Mouse (Mus musculus) NIH3T3 (cell line): ENCODE measurements around the gene Asb18.

ENCODE experiments used
- DNase-seq: peaks from one replicate; pipeline ENCODE4 v3.0.0-alpha.2; 2012; ENCODE audit warnings: low read depth

Asb18 gene

GRCm38 (mm10) chr1:89969714-89970110 is 44.8 kb downstream of the Asb18 start:
- DNase-seq: no peak

- DNase-seq: no peak
Measured at GRCm38 (mm10) chr1:89969072-89969713, 45.3 kb downstream of the Asb18 start.

GRCm38 (mm10) chr1:89968111-89968851 is 46.2 kb downstream of the Asb18 start:
- DNase-seq: no peak

- no peak for DNase-seq
Measured at GRCm38 (mm10) chr1:89967585-89967984, 46.9 kb downstream of the Asb18 start.

- no peak for DNase-seq
Measured at GRCm38 (mm10) chr1:89964426-89964825, 50.0 kb downstream of the Asb18 start.

- DNase-seq: no peak
Measured at GRCm38 (mm10) chr1:89963296-89963695, 51.2 kb downstream of the Asb18 start.

GRCm38 (mm10) chr1:89962092-89962491 is 52.4 kb downstream of the Asb18 start:
- DNase-seq: no peak

GRCm38 (mm10) chr1:89959393-89959792 is 55.1 kb downstream of the Asb18 start:
- DNase-seq: no peak

GRCm38 (mm10) chr1:89943202-89943601 is 71.3 kb downstream of the Asb18 start:
- peak; percentile 90 for DNase-seq

GRCm38 (mm10) chr1:89942395-89942976 is 72.0 kb downstream of the Asb18 start:
- no peak for DNase-seq

GRCm38 (mm10) chr1:89941701-89942381 is 72.6 kb downstream of the Asb18 start:
- DNase-seq: no peak

GRCm38 (mm10) chr1:89940961-89941524 is 73.4 kb downstream of the Asb18 start:
- DNase-seq: no peak

GRCm38 (mm10) chr1:89939981-89940726 is 74.3 kb downstream of the Asb18 start:
- DNase-seq: peak; percentile 72

GRCm38 (mm10) chr1:89939596-89939960 is 74.9 kb downstream of the Asb18 start:
- no peak for DNase-seq

GRCm38 (mm10) chr1:89938884-89939595 is 75.4 kb downstream of the Asb18 start:
- peak; percentile 15 for DNase-seq

GRCm38 (mm10) chr1:89935493-89936348 is 78.7 kb downstream of the Asb18 start:
- DNase-seq: no peak

GRCm38 (mm10) chr1:89934316-89935260 is 79.9 kb downstream of the Asb18 start:
- peak; percentile 17 for DNase-seq

- no peak for DNase-seq
Measured at GRCm38 (mm10) chr1:89933786-89934185, 80.7 kb downstream of the Asb18 start.

GRCm38 (mm10) chr1:89933028-89933427 is 81.4 kb downstream of the Asb18 start:
- no peak for DNase-seq
